Mouse (Mus musculus) thymus, adult 2 months (tissue): ENCODE data around the gene Gng8.

ENCODE experiments used
- CTCF ChIP-seq: fragments of 200-500 bp; IDR thresholded peaks from 2 replicates; pipeline ENCODE4 v1.5.1; 2012; ENCODE audit warnings: mild to moderate bottlenecking, control low read depth, low read length, moderate library complexity, borderline replicate concordance; ENCODE audit not compliant: control insufficient read depth, poor library complexity, insufficient read depth; ENCODE audit errors: extremely low read depth
- POLR2A ChIP-seq: fragments of 200-500 bp; IDR thresholded peaks from 2 replicates; pipeline ENCODE4 v1.6.1; 2012; ENCODE audit warnings: mild to moderate bottlenecking, low read length, control low read depth, moderate library complexity; ENCODE audit not compliant: control insufficient read depth, poor library complexity, insufficient read depth; ENCODE audit errors: extremely low read depth

GRCm38 (mm10) chr7:16876608-16877007 is 15.0 kb upstream of the Gng8 start:
- no peak for TF ChIP-seq CTCF
- TF ChIP-seq POLR2A: no peak
